9 mouse cellular contexts compared by ENCODE assay signal in genomic region chr4:147937021-147937420, GRCm38 (mm10). TPM values are rescaled to one million over a fixed set of nuclear protein-coding genes. Genes with fewer than 3 reads are reported as not detected.
DNase-seq lines count a peak whose midpoint lies in the region; ATAC-seq lines count a peak whose summit lies in the region.
"Had no signal": no experiment of that assay in that cellular context is flagged by ENCODE, and none has a peak within 500 bp of the region (broad histone marks: within the 10 kb centered on the region; RNA-seq: fewer than 3 reads in every experiment).

No protein-coding gene starts in this region.

- H3K4me3 ChIP-seq in kidney, embryonic 15.5 days (replicated peaks) = peak overlapping the region; percentile 62
- H3K4me3 ChIP-seq in embryonic facial prominence, embryonic 10.5 days = peak overlapping the region; percentile 83
- H3K4me3 ChIP-seq in hindbrain, embryonic 15.5 days = peak overlapping the region; percentile 68
- H3K4me3 ChIP-seq in midbrain, embryonic 14.5 days (replicated peaks; ENCODE audit: low read depth, low read length) = peak overlapping the region; percentile 48; the same call in 1 of the 2 replicates

- no peaks in the 10 kb centered on the region for H3K27me3 ChIP-seq in kidney, embryonic 15.5 days
- H3K27me3 ChIP-seq in embryonic facial prominence, embryonic 10.5 days (replicated peaks; ENCODE audit: low read depth, poor library complexity, severe bottlenecking) = no peaks in the 10 kb centered on the region; the same call in 1 of the 2 replicates
- peaks cover 3% of the 10 kb centered on the region; the same call in 1 of the 2 replicates for H3K27me3 ChIP-seq in hindbrain, embryonic 15.5 days
- H3K27me3 ChIP-seq in midbrain, embryonic 14.5 days (ENCODE audit: control insufficient read depth, insufficient read depth, low read length) = 0 out of 2 replicates have a peak, but pooled peaks cover 3% of the 10 kb centered on the region
- H3K27me3 ChIP-seq: Patski had no signal

- WGBS in kidney, embryonic 15.5 days = 39% methylated on average over 3 of the region's 3 CpGs
- 46% methylated on average over 3 of the region's 3 CpGs for WGBS in embryonic facial prominence, embryonic 10.5 days
- WGBS in hindbrain, embryonic 15.5 days = 40% methylated on average over 3 of the region's 3 CpGs
- WGBS in midbrain, embryonic 14.5 days = 48% methylated on average over 3 of the region's 3 CpGs

- DNase-seq in kidney, postnatal 10 days = no peak
- no peak for DNase-seq in embryonic facial prominence, embryonic 10.5 days (ENCODE audit: low spot score)
- DNase-seq in midbrain, embryonic 14.5 days = no peak
- no peak for DNase-seq in adrenal gland, postnatal 4 days (ENCODE audit: low spot score in 2 of 2)
- no peak for DNase-seq in right cerebral cortex, postnatal 36 days (ENCODE audit: low spot score in 2 of 2)

- H3K9ac ChIP-seq in kidney, embryonic 15.5 days = no peak overlapping the region; the same call in 1 of the 2 replicates
- H3K9ac ChIP-seq in hindbrain, embryonic 15.5 days = peak overlapping the region; percentile 62
- H3K9ac ChIP-seq in midbrain, embryonic 14.5 days (replicated peaks; ENCODE audit: low read length) = peak overlapping the region; percentile 41; the same call in 1 of the 2 replicates

- no peak for ATAC-seq in kidney, embryonic 15.5 days (replicated peaks; ENCODE audit: low FRiP score)
- no peak for ATAC-seq in hindbrain, embryonic 15.5 days (ENCODE audit: low FRiP score, low read depth)
- no peak for ATAC-seq in midbrain, embryonic 14.5 days (ENCODE audit: low FRiP score, low TSS enrichment)
- no peak for ATAC-seq in megakaryocyte progenitor cell, adult 5-6 weeks (replicated peaks; ENCODE audit: poor library complexity)

- peaks cover 76% of the 10 kb centered on the region for H3K4me1 ChIP-seq in kidney, embryonic 15.5 days
- H3K4me1 ChIP-seq in embryonic facial prominence, embryonic 10.5 days = peaks cover 78% of the 10 kb centered on the region
- peaks cover 29% of the 10 kb centered on the region for H3K4me1 ChIP-seq in hindbrain, embryonic 15.5 days (replicated peaks)
- peaks cover 11% of the 10 kb centered on the region for H3K4me1 ChIP-seq in midbrain, embryonic 14.5 days (ENCODE audit: control insufficient read depth, insufficient read depth, low read length)

- H3K36me3 ChIP-seq in kidney, embryonic 15.5 days = no peaks in the 10 kb centered on the region
- 0 out of 2 replicates have a peak, but pooled peaks cover 4% of the 10 kb centered on the region for H3K36me3 ChIP-seq in embryonic facial prominence, embryonic 10.5 days (replicated peaks)
- no peaks in the 10 kb centered on the region for H3K36me3 ChIP-seq in hindbrain, embryonic 15.5 days
- H3K36me3 ChIP-seq in midbrain, embryonic 14.5 days (ENCODE audit: control insufficient read depth, insufficient read depth, low read length) = no peaks in the 10 kb centered on the region

- no peaks in the 10 kb centered on the region for H3K9me3 ChIP-seq in kidney, embryonic 15.5 days (replicated peaks)
- H3K9me3 ChIP-seq in embryonic facial prominence, embryonic 10.5 days = no peaks in the 10 kb centered on the region
- no peaks in the 10 kb centered on the region for H3K9me3 ChIP-seq in hindbrain, embryonic 15.5 days
- H3K9me3 ChIP-seq in midbrain, embryonic 14.5 days (ENCODE audit: control insufficient read depth, low read length) = no peaks in the 10 kb centered on the region

- 0 out of 2 replicates have a peak overlapping the region, but pooled peaks have one; percentile 77 for H3K27ac ChIP-seq in kidney, embryonic 15.5 days
- peak overlapping the region; percentile 89; the same call in 1 of the 2 replicates for H3K27ac ChIP-seq in embryonic facial prominence, embryonic 10.5 days (replicated peaks)
- H3K27ac ChIP-seq in hindbrain, embryonic 15.5 days (replicated peaks) = no peak overlapping the region
- no peak overlapping the region for H3K27ac ChIP-seq in midbrain, embryonic 14.5 days (replicated peaks; ENCODE audit: low read depth, low read length)

- H3K4me2 ChIP-seq in kidney, embryonic 15.5 days = peak overlapping the region; percentile 88
- peak overlapping the region; percentile 95 for H3K4me2 ChIP-seq in hindbrain, embryonic 15.5 days
- peak overlapping the region; percentile 67 for H3K4me2 ChIP-seq in midbrain, embryonic 14.5 days (ENCODE audit: low read length)

RNA-seq across cellular contexts. Expression of gene Plod1, which starts 0.5 kb away (rescaled TPM):
- polyA plus RNA-seq in kidney, embryonic 15.5 days (2015; fragmentation: Nextera tagmentation; extraction: Ambion mirVana) = 47.2 and 56.0 TPM in 2 replicates
- polyA plus RNA-seq in embryonic facial prominence, embryonic 10.5 days (2016; fragmentation: Nextera tagmentation; extraction: Ambion mirVana) = 30.9 and 31.0 TPM in 2 replicates
- 25.9 and 26.3 TPM in 2 replicates for polyA plus RNA-seq in hindbrain, embryonic 15.5 days (2015; fragmentation: Nextera tagmentation; extraction: Ambion mirVana)
- polyA plus RNA-seq in midbrain, embryonic 14.5 days (2014; fragmentation: Nextera tagmentation; extraction: Ambion mirVana) = 13.5 and 20.7 TPM in 2 replicates
- total RNA-seq in adrenal gland, postnatal 4 days (2021) = 10 to 100 TPM; 39.5 to 46.6 TPM
- 4.8 and 5.6 TPM in 2 replicates for total RNA-seq in megakaryocyte progenitor cell, adult 5-6 weeks (2015)
- total RNA-seq in megakaryocyte progenitor cell, adult 5-6 weeks (2017) = 10.5 and 12.2 TPM in 2 replicates

RNA-seq across cellular contexts. Expression of gene 2510039O18Rik, which starts 3.7 kb away (rescaled TPM):
- polyA plus RNA-seq in kidney, embryonic 15.5 days (2015; fragmentation: Nextera tagmentation; extraction: Ambion mirVana) = 15.3 and 17.0 TPM in 2 replicates
- polyA plus RNA-seq in embryonic facial prominence, embryonic 10.5 days (2016; fragmentation: Nextera tagmentation; extraction: Ambion mirVana) = 10.6 and 12.2 TPM in 2 replicates
- 13.3 and 14.0 TPM in 2 replicates for polyA plus RNA-seq in hindbrain, embryonic 15.5 days (2015; fragmentation: Nextera tagmentation; extraction: Ambion mirVana)
- polyA plus RNA-seq in midbrain, embryonic 14.5 days (2014; fragmentation: Nextera tagmentation; extraction: Ambion mirVana) = 15.5 and 15.8 TPM in 2 replicates
- total RNA-seq in adrenal gland, postnatal 4 days (2021) = 10 to 100 TPM; 52.3 to 53.8 TPM
- total RNA-seq in megakaryocyte progenitor cell, adult 5-6 weeks (2015) = 32.9 and 34.2 TPM in 2 replicates
- total RNA-seq in megakaryocyte progenitor cell, adult 5-6 weeks (2017) = 30.4 and 38.6 TPM in 2 replicates

RNA-seq across cellular contexts. Expression of gene Mfn2, which starts 32.5 kb away (rescaled TPM):
- 36.9 and 39.0 TPM in 2 replicates for polyA plus RNA-seq in kidney, embryonic 15.5 days (2015; fragmentation: Nextera tagmentation; extraction: Ambion mirVana)
- 38.2 and 38.6 TPM in 2 replicates for polyA plus RNA-seq in embryonic facial prominence, embryonic 10.5 days (2016; fragmentation: Nextera tagmentation; extraction: Ambion mirVana)
- 93.6 and 104 TPM in 2 replicates for polyA plus RNA-seq in hindbrain, embryonic 15.5 days (2015; fragmentation: Nextera tagmentation; extraction: Ambion mirVana)
- 56.9 and 77.2 TPM in 2 replicates for polyA plus RNA-seq in midbrain, embryonic 14.5 days (2014; fragmentation: Nextera tagmentation; extraction: Ambion mirVana)
- total RNA-seq in adrenal gland, postnatal 4 days (2021) = 100 to 1,000 TPM; 140 to 144 TPM
- total RNA-seq in megakaryocyte progenitor cell, adult 5-6 weeks (2015) = 24.3 and 25.0 TPM in 2 replicates
- 29.1 and 33.6 TPM in 2 replicates for total RNA-seq in megakaryocyte progenitor cell, adult 5-6 weeks (2017)

RNA-seq across cellular contexts. Expression of gene Nppb, which starts 48.6 kb away (rescaled TPM):
- polyA plus RNA-seq in kidney, embryonic 15.5 days (2015; fragmentation: Nextera tagmentation; extraction: Ambion mirVana) = not detected in 2 replicates
- 0.20 TPM in 1 of 2 replicates, not detected in the other for polyA plus RNA-seq in embryonic facial prominence, embryonic 10.5 days (2016; fragmentation: Nextera tagmentation; extraction: Ambion mirVana)
- 0.19 and 0.35 TPM in 2 replicates for polyA plus RNA-seq in hindbrain, embryonic 15.5 days (2015; fragmentation: Nextera tagmentation; extraction: Ambion mirVana)
- not detected in 2 replicates for polyA plus RNA-seq in midbrain, embryonic 14.5 days (2014; fragmentation: Nextera tagmentation; extraction: Ambion mirVana)
- under 1 TPM; 0.39 to 0.56 TPM for total RNA-seq in adrenal gland, postnatal 4 days (2021)
- total RNA-seq in megakaryocyte progenitor cell, adult 5-6 weeks (2015) = not detected in 2 replicates
- not detected in 2 replicates for total RNA-seq in megakaryocyte progenitor cell, adult 5-6 weeks (2017)

Comparison
In these comparisons a context has a peak if more than half of its experiments do, and no peak if none do; other contexts are left out.
1. H3K27ac ChIP-seq: peak in kidney, embryonic 15.5 days (single experiment) and embryonic facial prominence, embryonic 10.5 days (single experiment); none in hindbrain, embryonic 15.5 days (single experiment) and midbrain, embryonic 14.5 days (single experiment).
2. Peak in every context shown above with its lines, with median percentiles within 50 percentile points of each other: H3K4me2 ChIP-seq and H3K4me3 ChIP-seq.